Mouse (Mus musculus) stomach, postnatal 0 days (tissue): ENCODE measurements around the gene Mgll. TPM values are rescaled to one million over a fixed set of nuclear protein-coding genes. Genes with fewer than 3 reads are reported as not detected.

ENCODE experiments used
- ATAC-seq: fragments of 200-750 bp; cut with Nextera tagmentation; 2 replicates; pipeline ENCODE4 v1.8.0; 2017; ENCODE audit not compliant: low FRiP score, low TSS enrichment
- DNase-seq: peaks from one replicate; pipeline ENCODE4 v3.0.0-alpha.2; 2016; ENCODE audit warnings: low spot score
- H3K27ac ChIP-seq: fragments of 300-500 bp; sonication (generic); replicated peaks from 2 replicates; pipeline ENCODE4 v1.5.1; 2014; ENCODE audit warnings: mild to moderate bottlenecking, control low read depth
- H3K27me3 ChIP-seq: fragments of 300-500 bp; sonication (generic); 2 replicates; pipeline ENCODE4 v1.6.1; 2014; ENCODE audit warnings: low read length; ENCODE audit not compliant: control insufficient read depth, insufficient read depth
- H3K36me3 ChIP-seq: fragments of 300-500 bp; sonication (generic); 2 replicates; pipeline ENCODE4 v1.6.1; 2014; ENCODE audit warnings: low read length, mixed read lengths; ENCODE audit not compliant: control insufficient read depth, insufficient read depth
- H3K4me1 ChIP-seq: fragments of 300-500 bp; sonication (generic); replicated peaks from 2 replicates; pipeline ENCODE4 v1.6.1; 2014; ENCODE audit warnings: antibody characterized with exemption; ENCODE audit not compliant: control insufficient read depth, insufficient read depth
- H3K4me2 ChIP-seq: fragments of 300-500 bp; sonication (generic); replicated peaks from 2 replicates; pipeline ENCODE4 v1.6.1; 2014; ENCODE audit warnings: low read depth, mild to moderate bottlenecking, control low read depth, moderate library complexity
- H3K4me3 ChIP-seq: fragments of 300-500 bp; sonication (generic); 2 replicates; pipeline ENCODE4 v1.5.1; 2014; ENCODE audit warnings: low read depth, low read length, control low read depth
- H3K9ac ChIP-seq: fragments of 300-500 bp; sonication (generic); 2 replicates; pipeline ENCODE4 v1.6.1; 2014; ENCODE audit warnings: mild to moderate bottlenecking, low read length, control low read depth, mixed read lengths
- H3K9me3 ChIP-seq: fragments of 300-500 bp; sonication (generic); 2 replicates; pipeline ENCODE4 v1.6.1; 2016; ENCODE audit warnings: low read length; ENCODE audit not compliant: control insufficient read depth
- CTCF ChIP-seq: IDR thresholded peaks from 2 replicates; pipeline ENCODE4 v1.5.1; 2016; ENCODE audit warnings: antibody characterized with exemption, low read depth, mild to moderate bottlenecking, moderate library complexity
- EP300 ChIP-seq: optimal IDR thresholded peaks from 2 replicates; pipeline ENCODE3; 2016; ENCODE audit warnings: antibody characterized with exemption
- WGBS: fragments of 180-500 bp; shearing (Covaris S2); extraction: QIAGEN DNeasy Blood & Tissue Kit; methylation state at CpG from one replicate; pipeline ENCODE4 v1.1.7; 2014; 5-methylcytosine and 5-hydroxymethylcytosine counted together
- polyA plus RNA-seq: library from polyadenylated mRNA; unstranded; fragments of >200 nt; fragmentation: Nextera tagmentation; extraction: Ambion mirVana; gene quantifications from 2 replicates; pipeline ENCODE4 v1.2.1, GENCODE M21; 2015

Mgll gene
- polyA plus RNA-seq, 1 experiment from 2014 or later: 117 TPM

DNA sequence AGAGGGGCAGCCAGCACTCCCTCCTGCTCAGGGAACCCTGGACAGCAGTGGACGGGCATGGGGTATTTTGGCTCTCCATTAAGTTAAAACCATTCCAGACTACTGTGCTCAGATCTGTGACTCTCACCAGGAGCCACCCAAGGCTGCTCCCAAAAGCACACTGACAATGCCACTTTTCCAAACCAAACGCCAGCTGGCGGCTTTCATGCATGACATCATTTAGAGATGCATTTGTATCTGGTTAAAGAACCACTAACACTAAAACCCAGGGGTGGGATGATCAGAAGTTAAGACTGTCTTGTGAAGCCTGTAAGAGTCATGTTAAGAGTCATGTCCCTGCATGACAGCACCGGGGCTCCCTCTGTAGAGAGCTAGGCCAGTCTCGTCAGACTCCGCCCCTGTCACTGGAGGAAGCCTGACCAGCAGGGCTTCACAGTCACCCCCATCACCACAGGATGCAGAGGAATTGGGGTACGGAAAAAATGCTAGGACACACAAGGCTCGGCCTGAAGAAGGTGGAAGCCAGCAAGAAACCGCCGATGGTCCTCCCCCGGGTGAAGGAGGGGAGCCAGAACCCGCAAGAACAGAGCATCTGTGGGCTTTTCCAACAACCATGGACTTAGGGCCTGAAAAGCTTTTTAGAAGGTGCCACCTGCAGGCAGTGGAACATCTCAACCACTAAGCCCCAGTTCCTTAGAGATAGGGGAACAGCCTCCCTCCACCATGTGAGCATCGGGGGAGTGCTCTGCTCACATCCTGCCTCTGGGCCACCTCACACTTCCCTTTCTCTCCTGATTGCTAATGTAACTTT, 103.4 kb downstream of the Mgll start:
- 61% methylated on average over 13 of the region's 13 CpGs for WGBS
- Histone ChIP-seq H3K27me3 (no peaks in the 10 kb centered on the region), H3K4me3 (no peak overlapping the region), H3K36me3 (peaks cover 5% of the 10 kb centered on the region; the same call in 1 of the 2 replicates), H3K27ac (no peak overlapping the region), H3K9ac (no peak overlapping the region), H3K4me1 (no peaks in the 10 kb centered on the region; the same call in 1 of the 2 replicates), H3K4me2 (no peak overlapping the region), H3K9me3 (no peaks in the 10 kb centered on the region)
- TF ChIP-seq CTCF: peak; percentile 23; the same call in 1 of the 2 replicates
- no peak for TF ChIP-seq EP300
- DNase-seq: no peak
- ATAC-seq: no peak

DNA sequence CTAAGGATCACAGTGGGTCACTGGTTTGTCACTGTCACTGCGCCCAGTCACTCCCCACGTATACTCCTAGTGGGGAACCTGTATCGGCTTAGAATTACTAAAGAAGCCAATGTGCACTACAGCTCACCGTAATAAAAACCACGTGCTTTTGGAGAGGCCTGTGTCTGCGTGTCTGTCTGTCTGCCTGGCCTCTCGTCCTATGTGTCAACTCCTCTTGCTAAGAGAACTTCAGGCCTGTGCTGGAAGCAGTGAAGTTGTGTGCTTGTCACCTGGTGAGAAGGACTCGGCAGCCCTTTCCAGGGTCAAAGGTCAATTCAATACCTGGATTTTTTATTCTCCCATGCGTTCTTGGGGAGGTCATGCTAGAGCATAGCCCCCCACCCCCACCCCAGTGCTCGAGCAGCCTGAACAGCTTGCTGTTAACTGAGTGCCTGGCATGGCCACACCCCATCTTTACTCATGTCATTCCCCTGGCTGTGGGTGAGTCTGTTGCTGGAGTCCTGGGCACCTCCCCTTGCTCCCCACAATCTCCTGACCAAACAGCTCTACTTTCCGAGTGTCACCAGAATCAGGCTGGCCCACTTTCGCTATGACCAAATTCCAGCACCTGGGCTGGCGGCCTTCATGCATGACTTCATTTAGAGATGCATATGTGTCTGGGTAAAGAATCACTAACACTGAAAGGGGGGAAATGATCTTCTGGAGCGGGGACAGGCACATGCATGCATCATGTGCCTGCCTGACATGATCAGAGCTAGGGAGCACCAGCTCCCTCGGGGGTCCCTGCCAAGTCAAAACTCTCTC, 104.2 kb downstream of the Mgll start:
- ATAC-seq: no peak; the same call in 1 of the 2 replicates
- 63% methylated on average over 15 of the region's 15 CpGs for WGBS

GRCm38 (mm10) chr6:88829579-88829978, 105.4 kb downstream of the Mgll start:
- Histone ChIP-seq H3K9ac (no peak overlapping the region), H3K36me3 (no peaks in the 10 kb centered on the region), H3K4me3 (no peak overlapping the region), H3K4me2 (no peak overlapping the region), H3K9me3 (no peaks in the 10 kb centered on the region), H3K4me1 (no peaks in the 10 kb centered on the region; the same call in 1 of the 2 replicates), H3K27ac (no peak overlapping the region), H3K27me3 (no peaks in the 10 kb centered on the region)
- DNase-seq: no peak
- WGBS: 83% methylated on average over 4 of the region's 4 CpGs
- ATAC-seq: no peak
- TF ChIP-seq CTCF (no peak), EP300 (no peak)

More for the DNA sequence above, 104.2 kb downstream of the Mgll start:
- Histone ChIP-seq H3K4me1 (no peaks in the 10 kb centered on the region; the same call in 1 of the 2 replicates), H3K9ac (no peak overlapping the region), H3K27ac (no peak overlapping the region), H3K4me3 (no peak overlapping the region), H3K27me3 (no peaks in the 10 kb centered on the region), H3K36me3 (peaks cover 1% of the 10 kb centered on the region; the same call in 1 of the 2 replicates), H3K4me2 (no peak overlapping the region), H3K9me3 (no peaks in the 10 kb centered on the region)
- DNase-seq: no peak
- no peak for TF ChIP-seq CTCF
- no peak for TF ChIP-seq EP300

- H3K27ac ChIP-seq: no peak overlapping the region
- H3K9me3 ChIP-seq: no peaks in the 10 kb centered on the region
- H3K4me1 ChIP-seq: no peaks in the 10 kb centered on the region; the same call in 1 of the 2 replicates
- DNase-seq (no peak), ATAC-seq (no peak)
- TF ChIP-seq EP300: no peak
- no peak for TF ChIP-seq CTCF
- H3K4me2 ChIP-seq: no peak overlapping the region
- H3K9ac ChIP-seq: no peak overlapping the region
- H3K27me3 ChIP-seq: no peaks in the 10 kb centered on the region
- no peak overlapping the region for H3K4me3 ChIP-seq
- no peaks in the 10 kb centered on the region for H3K36me3 ChIP-seq
- WGBS: 85% methylated on average over 6 of the region's 6 CpGs
Measured at GRCm38 (mm10) chr6:88830112-88830702, 106.0 kb downstream of the Mgll start.

DNA sequence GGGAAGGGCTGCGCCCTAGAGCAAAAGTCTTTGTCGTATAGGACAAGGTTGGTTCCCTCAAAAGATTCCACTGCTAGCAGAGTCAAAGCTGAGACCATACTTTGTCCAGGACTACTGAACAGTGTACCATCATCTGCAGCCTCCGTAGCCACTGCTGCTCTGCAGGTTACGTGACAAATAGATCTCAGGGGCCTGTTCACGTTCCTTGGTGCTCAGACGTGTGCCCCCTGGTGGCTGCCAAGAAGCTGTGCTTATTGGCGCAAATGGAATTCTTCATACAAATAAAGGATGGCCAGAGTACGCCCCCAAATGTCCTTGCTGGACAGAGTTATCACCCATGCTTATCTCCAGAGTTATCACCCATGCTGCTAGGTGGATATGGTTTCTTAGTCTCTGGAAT, 107.2 kb downstream of the Mgll start:
- no peaks in the 10 kb centered on the region; the same call in 1 of the 2 replicates for H3K4me1 ChIP-seq
- no peaks in the 10 kb centered on the region for H3K27me3 ChIP-seq
- no peak overlapping the region for H3K27ac ChIP-seq
- 20% methylated on average over 8 of the region's 8 CpGs for WGBS
- 0 out of 2 replicates have a peak, but pooled peaks cover 4% of the 10 kb centered on the region for H3K36me3 ChIP-seq
- no peak overlapping the region for H3K4me2 ChIP-seq
- H3K4me3 ChIP-seq: no peak overlapping the region
- peak; percentile 96 for TF ChIP-seq CTCF
- TF ChIP-seq EP300: no peak
- no peak overlapping the region for H3K9ac ChIP-seq
- peak; percentile 59 for ATAC-seq
- peak; percentile 73 for DNase-seq
- H3K9me3 ChIP-seq: no peaks in the 10 kb centered on the region
